Mouse (Mus musculus) limb, embryonic 10.5 days (tissue): ENCODE measurements around the gene Gm15293. TPM values are rescaled to one million over a fixed set of nuclear protein-coding genes. Genes with fewer than 3 reads are reported as not detected.
"Not testable (repeated sequence)": the region's sequence is repeated elsewhere in the genome, so short reads cannot be mapped to it uniquely, and the experiment has no call there.

Experiments used
- DNase-seq: peaks from one replicate; pipeline ENCODE4 v3.0.0-alpha.2; 2017; ENCODE audit warnings: low spot score
- H3K27ac ChIP-seq: fragments of 300-500 bp; sonication (generic); 2 replicates; pipeline ENCODE4 v1.5.1; 2016; ENCODE audit warnings: mild to moderate bottlenecking
- H3K27me3 ChIP-seq: fragments of 300-500 bp; sonication (generic); 2 replicates; pipeline ENCODE4 v1.6.1; 2016; ENCODE audit warnings: low read depth, mild to moderate bottlenecking; ENCODE audit not compliant: poor library complexity, severe bottlenecking
- H3K36me3 ChIP-seq: fragments of 300-500 bp; sonication (generic); 2 replicates; pipeline ENCODE4 v1.6.1; 2016; ENCODE audit warnings: mild to moderate bottlenecking, moderate library complexity
- H3K4me1 ChIP-seq: fragments of 300-500 bp; sonication (generic); 2 replicates; pipeline ENCODE4 v1.6.1; 2016
- H3K4me3 ChIP-seq: fragments of 300-500 bp; sonication (generic); 2 replicates; pipeline ENCODE4 v1.5.1; 2016; ENCODE audit warnings: mild to moderate bottlenecking, moderate library complexity
- H3K9me3 ChIP-seq: fragments of 300-500 bp; sonication (generic); replicated peaks from 2 replicates; pipeline ENCODE4 v1.6.1; 2016; ENCODE audit warnings: mild to moderate bottlenecking
- WGBS: fragments of 180-500 bp; shearing (Covaris S2); methylation state at CpG from one replicate; pipeline ENCODE4 v1.1.7; 2016; 5-methylcytosine and 5-hydroxymethylcytosine counted together
- polyA plus RNA-seq: library from polyadenylated mRNA; unstranded; fragments of >200 nt; fragmentation: Nextera tagmentation; extraction: Ambion mirVana; gene quantifications from 2 replicates; pipeline ENCODE4 v1.2.1, GENCODE M21; 2016

The Gm15293 gene
- not detected in 2 replicates for polyA plus RNA-seq

- no CpG with 5 or more reads among the region's 1 CpGs for WGBS
- H3K27me3 ChIP-seq, H3K4me3 ChIP-seq, H3K9me3 ChIP-seq, H3K36me3 ChIP-seq, DNase-seq, H3K27ac ChIP-seq, H3K4me1 ChIP-seq: not testable (repeated sequence)
Observed at GRCm38 (mm10) chr8:21201261-21201660, at the start of gene Gm15293. TSS of gene Gm15293 (plus strand) at chr8:21201561.

GRCm38 (mm10) chr8:21161977-21162376 is 39.4 kb upstream of the Gm15293 start, which contains the start of gene Defa22:
TSS of gene Defa22 (plus strand) at chr8:21162277.
- not testable (repeated sequence) for DNase-seq, H3K9me3 ChIP-seq, H3K27me3 ChIP-seq, H3K36me3 ChIP-seq, H3K4me1 ChIP-seq, H3K4me3 ChIP-seq, H3K27ac ChIP-seq
- no CpG with 5 or more reads among the region's 1 CpGs for WGBS

GRCm38 (mm10) chr8:21191314-21191713 is 10.0 kb upstream of the Gm15293 start, which contains the start of gene Defa31:
TSS of gene Defa31 (plus strand) at chr8:21191614.
- not testable (repeated sequence) for H3K4me1 ChIP-seq, H3K27ac ChIP-seq, H3K4me3 ChIP-seq, H3K9me3 ChIP-seq, DNase-seq, H3K36me3 ChIP-seq, H3K27me3 ChIP-seq
- no CpG with 5 or more reads among the region's 1 CpGs for WGBS

Other genes with a start within 250 kb of the Gm15293 start
- not detected in 2 replicates for gene Defa21, start 176.0 kb upstream of the Gm15293 start, polyA plus RNA-seq
- not detected in 2 replicates for gene Defa23, start 146.5 kb upstream of the Gm15293 start, polyA plus RNA-seq
- gene Defa35, start 136.5 kb upstream of the Gm15293 start, polyA plus RNA-seq: not detected in 2 replicates
- not detected in 2 replicates for gene Defa25, start 117.1 kb upstream of the Gm15293 start, polyA plus RNA-seq
- not detected in 2 replicates for gene Gm14851, start 105.5 kb upstream of the Gm15293 start, polyA plus RNA-seq
- gene Defa30, start 66.9 kb upstream of the Gm15293 start, polyA plus RNA-seq: not detected in 2 replicates
- not detected in 2 replicates for gene Defa22, start 39.3 kb upstream of the Gm15293 start, polyA plus RNA-seq
- gene Defa31, start 9.9 kb upstream of the Gm15293 start, polyA plus RNA-seq: not detected in 2 replicates
- not detected in 2 replicates for gene Gm15292, start 48.2 kb downstream of the Gm15293 start, polyA plus RNA-seq
- not detected in 2 replicates for gene Defa27, start 114.0 kb downstream of the Gm15293 start, polyA plus RNA-seq
- not detected in 2 replicates for gene Defa29, start 125.5 kb downstream of the Gm15293 start, polyA plus RNA-seq
- gene Defa2, start 177.0 kb downstream of the Gm15293 start, polyA plus RNA-seq: not detected in 2 replicates
- not detected in 2 replicates for gene Defa33, start 190.2 kb downstream of the Gm15293 start, polyA plus RNA-seq
- gene Defa36, start 225.8 kb downstream of the Gm15293 start, polyA plus RNA-seq: not detected in 2 replicates